Mouse (Mus musculus) spleen, adult 2 months (tissue): ENCODE measurements at regions not wholly inside any gene's neighbourhood (a gene's known extent, or its start where the extent isn't known, plus 50 kb on each side); places are given as distances from the start of the nearest gene placed in this dataset.
A peak's percentile ranks its signal among the peaks of the same experiment; 100 is the strongest.

Experiments used
- DNase-seq, 2 experiments: peaks; one replicate each; pipeline versions ENCODE4 v3.0.0 to v3.0.0-alpha.2; 2012 to 2021; ENCODE audit warnings: low spot score in 2 of 2, low read depth in 1 of 2
- H3K27ac ChIP-seq: fragments of 200-500 bp; 2 replicates; pipeline ENCODE4 v1.5.1; 2012; ENCODE audit warnings: low read length, inconsistent platforms; ENCODE audit not compliant: insufficient read depth
- H3K27me3 ChIP-seq: fragments of 200-500 bp; 2 replicates; pipeline ENCODE4 v1.6.1; 2012; ENCODE audit warnings: mild to moderate bottlenecking, moderate library complexity, low read length, inconsistent platforms; ENCODE audit not compliant: control insufficient read depth, insufficient read depth
- H3K36me3 ChIP-seq: fragments of 200-500 bp; 2 replicates; pipeline ENCODE4 v1.6.1; 2012; ENCODE audit warnings: mild to moderate bottlenecking, low read length, inconsistent platforms; ENCODE audit not compliant: control insufficient read depth, insufficient read depth
- H3K4me1 ChIP-seq: fragments of 200-500 bp; 2 replicates; pipeline ENCODE4 v1.6.1; 2011; ENCODE audit warnings: inconsistent platforms; ENCODE audit not compliant: control insufficient read depth, insufficient read depth, insufficient read length
- H3K4me3 ChIP-seq: fragments of 200-500 bp; 2 replicates; pipeline ENCODE4 v1.5.1; 2011; ENCODE audit warnings: mild to moderate bottlenecking, inconsistent platforms; ENCODE audit not compliant: insufficient read depth, insufficient read length; ENCODE audit errors: extremely low read depth
- CTCF ChIP-seq: fragments of 200-500 bp; IDR thresholded peaks from 2 replicates; pipeline ENCODE4 v1.5.1; 2011; ENCODE audit warnings: mild to moderate bottlenecking, inconsistent platforms; ENCODE audit not compliant: insufficient read depth, insufficient read length, insufficient replicate concordance; ENCODE audit errors: extremely low read depth
- POLR2A ChIP-seq: fragments of 200-500 bp; IDR thresholded peaks from 2 replicates; pipeline ENCODE4 v1.6.1; 2011; ENCODE audit warnings: low read depth, low read length, inconsistent platforms
- WGBS: fragments of 180-500 bp; shearing (Covaris S2); methylation state at CpG from one replicate; pipeline ENCODE4 v1.1.7; 2018; 5-methylcytosine and 5-hydroxymethylcytosine counted together

DNA sequence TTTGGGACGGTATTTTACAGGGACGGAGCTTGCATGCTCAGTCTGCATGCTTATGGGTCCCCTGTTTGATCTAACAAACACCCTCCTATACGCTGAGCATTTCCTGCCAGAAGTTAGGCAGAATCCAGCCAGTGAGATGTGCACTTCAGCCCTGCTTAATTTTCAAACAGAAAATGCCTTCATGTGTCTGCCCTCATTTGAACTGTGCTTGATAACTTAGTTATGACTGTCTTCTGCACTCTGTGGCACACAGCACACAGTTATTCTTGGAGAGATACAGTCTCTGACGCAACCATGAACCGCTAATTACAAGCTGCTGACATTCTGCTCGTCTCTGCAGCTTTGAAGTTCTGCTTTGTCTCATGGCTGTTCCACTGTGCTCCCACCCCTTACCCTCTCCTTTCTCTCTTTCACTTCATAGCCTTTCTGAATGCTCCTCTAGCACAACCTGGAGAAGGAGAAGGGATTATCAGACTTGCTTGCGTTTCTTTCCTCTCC is 160.2 kb downstream of the Gm11361 start:
- Histone ChIP-seq H3K4me3 (no peak overlapping the region), H3K27ac (no peak overlapping the region)

GRCm38 (mm10) chr13:28416887-28417286 is 159.6 kb downstream of the Gm11361 start:
- Histone ChIP-seq H3K4me3 (no peak overlapping the region), H3K27me3 (no peaks in the 10 kb centered on the region), H3K36me3 (no peaks in the 10 kb centered on the region), H3K27ac (no peak overlapping the region), H3K4me1 (peaks cover 3% of the 10 kb centered on the region; the same call in 1 of the 2 replicates)
- no peak for DNase-seq
- WGBS = 80% methylated on average over 8 of the region's 8 CpGs
- TF ChIP-seq CTCF (no peak), POLR2A (no peak)

More for the DNA sequence above, 160.2 kb downstream of the Gm11361 start:
- Histone ChIP-seq H3K27me3 (no peaks in the 10 kb centered on the region), H3K4me1 (peaks cover 3% of the 10 kb centered on the region; the same call in 1 of the 2 replicates), H3K36me3 (no peaks in the 10 kb centered on the region)
- peak in 1 of 2 experiments; percentile 9 for DNase-seq
- TF ChIP-seq POLR2A (no peak), CTCF (no peak)
- 13% methylated on average over 7 of the region's 7 CpGs for WGBS

GRCm38 (mm10) chr13:28416231-28416630 is 158.9 kb downstream of the Gm11361 start:
- TF ChIP-seq CTCF (no peak), POLR2A (no peak)
- H3K27ac ChIP-seq = no peak overlapping the region

DNA sequence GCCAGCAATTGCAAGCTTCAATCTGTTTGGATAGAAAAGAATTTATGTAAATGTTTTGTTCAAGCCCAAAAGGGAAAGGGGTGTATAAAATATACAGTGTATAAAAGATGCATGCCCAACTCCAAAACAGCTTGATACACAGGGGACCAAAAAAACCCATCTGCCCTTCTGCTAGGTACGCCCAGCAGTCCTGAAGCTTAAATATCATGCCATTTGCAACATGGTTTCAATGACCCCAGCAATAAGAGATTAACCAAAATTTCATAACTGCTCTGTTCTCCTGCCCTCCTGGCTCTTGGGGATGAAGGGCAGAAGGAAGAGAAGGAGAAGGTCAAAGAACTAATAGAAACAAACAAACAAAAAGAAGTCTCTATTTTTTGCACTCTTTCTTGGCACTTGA is 158.4 kb downstream of the Gm11361 start:
- WGBS = 67% methylated on average over 1 of the region's 1 CpGs
- no peak for DNase-seq
- H3K36me3 ChIP-seq = no peaks in the 10 kb centered on the region
- H3K4me3 ChIP-seq = no peak overlapping the region
- H3K4me1 ChIP-seq = peaks cover 3% of the 10 kb centered on the region; the same call in 1 of the 2 replicates
- no peak overlapping the region for H3K27ac ChIP-seq
- no peak for TF ChIP-seq POLR2A
- TF ChIP-seq CTCF = no peak
- no peaks in the 10 kb centered on the region for H3K27me3 ChIP-seq

More at GRCm38 (mm10) chr13:28416231-28416630, 158.9 kb downstream of the Gm11361 start:
- no peaks in the 10 kb centered on the region for H3K27me3 ChIP-seq
- WGBS = 51% methylated on average over 6 of the region's 6 CpGs
- no peak overlapping the region for H3K4me3 ChIP-seq
- no peak for DNase-seq
- H3K4me1 ChIP-seq = peaks cover 3% of the 10 kb centered on the region; the same call in 1 of the 2 replicates
- no peaks in the 10 kb centered on the region for H3K36me3 ChIP-seq

GRCm38 (mm10) chr13:28410324-28410723 is 153.0 kb downstream of the Gm11361 start:
- H3K36me3 ChIP-seq = no peaks in the 10 kb centered on the region
- H3K4me1 ChIP-seq = no peaks in the 10 kb centered on the region
- 89% methylated on average over 2 of the region's 2 CpGs for WGBS
- no peak overlapping the region for H3K27ac ChIP-seq
- TF ChIP-seq CTCF (no peak), POLR2A (no peak)
- no peaks in the 10 kb centered on the region for H3K27me3 ChIP-seq
- DNase-seq = no peak
- no peak overlapping the region for H3K4me3 ChIP-seq

- 89% methylated on average over 1 of the region's 1 CpGs for WGBS
- no peak overlapping the region for H3K4me3 ChIP-seq
These were observed 152.2 kb downstream of the Gm11361 start for GRCm38 (mm10) chr13:28409609-28409902.

DNA sequence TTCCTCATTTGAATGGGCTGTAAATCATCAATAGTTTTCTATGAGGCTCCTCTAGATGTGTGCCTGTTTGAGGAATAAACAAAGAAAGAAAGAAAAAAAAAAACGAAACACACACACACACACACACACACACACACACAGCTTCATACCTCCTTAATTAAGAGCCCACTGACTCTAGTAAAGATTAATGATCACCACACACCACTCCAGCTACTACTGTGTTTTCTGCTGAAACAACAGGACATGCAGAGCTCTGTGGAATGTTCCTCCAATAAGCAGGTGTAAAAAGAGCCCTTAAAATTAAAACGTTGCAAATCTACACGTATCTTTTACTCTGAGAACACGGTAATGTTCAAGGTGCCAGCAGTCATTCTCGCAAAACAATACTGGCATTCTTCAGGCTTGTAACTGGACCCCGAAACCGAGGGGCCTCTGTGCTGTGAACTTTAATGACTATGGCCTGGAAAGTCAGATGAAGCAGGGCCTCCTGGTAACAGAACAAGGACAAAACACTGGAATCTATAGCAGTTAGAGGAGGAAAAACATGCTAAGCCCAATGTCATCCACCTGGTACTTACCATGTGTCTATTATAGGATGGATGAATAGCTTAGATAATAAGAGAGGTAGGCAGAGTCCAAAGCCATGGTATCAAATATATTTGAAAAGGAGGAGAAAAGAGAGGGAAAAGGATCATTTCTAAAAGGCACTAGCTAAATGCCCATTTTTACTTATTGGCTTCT is 151.7 kb downstream of the Gm11361 start:
- H3K36me3 ChIP-seq = no peaks in the 10 kb centered on the region
- no peak overlapping the region for H3K27ac ChIP-seq
- TF ChIP-seq POLR2A = no peak
- TF ChIP-seq CTCF = no peak
- no peak overlapping the region for H3K4me3 ChIP-seq
- WGBS = 82% methylated on average over 7 of the region's 7 CpGs
- H3K4me1 ChIP-seq = no peaks in the 10 kb centered on the region
- DNase-seq = no peak
- no peaks in the 10 kb centered on the region for H3K27me3 ChIP-seq

More at GRCm38 (mm10) chr13:28409609-28409902, 152.2 kb downstream of the Gm11361 start:
- DNase-seq = no peak
- H3K27ac ChIP-seq = no peak overlapping the region
- H3K27me3 ChIP-seq = no peaks in the 10 kb centered on the region
- H3K4me1 ChIP-seq = no peaks in the 10 kb centered on the region
- TF ChIP-seq POLR2A (no peak), CTCF (no peak)
- no peaks in the 10 kb centered on the region for H3K36me3 ChIP-seq
